11 mouse cellular contexts compared by ENCODE assay signal in genomic region chr14:40960237-40960636, GRCm38 (mm10). TPM values are rescaled to one million over a fixed set of nuclear protein-coding genes. Genes with fewer than 3 reads are reported as not detected.
DNase-seq lines count a peak whose midpoint lies in the region; ATAC-seq and TF ChIP-seq lines count a peak whose summit lies in the region.
"Had no signal": no experiment of that assay in that cellular context is flagged by ENCODE, and none has a peak within 500 bp of the region (broad histone marks: within the 10 kb centered on the region; RNA-seq: fewer than 3 reads in every experiment).

No protein-coding gene starts in this region.

- H3K36me3 ChIP-seq in heart, embryonic 16.5 days (ENCODE audit: control insufficient read depth, insufficient read depth), result no peaks in the 10 kb centered on the region
- no peaks in the 10 kb centered on the region for H3K36me3 ChIP-seq in lung, embryonic 14.5 days (ENCODE audit: insufficient read depth)
- no peaks in the 10 kb centered on the region for H3K36me3 ChIP-seq in embryonic facial prominence, embryonic 12.5 days
- no peaks in the 10 kb centered on the region for H3K36me3 ChIP-seq in liver, embryonic 16.5 days (ENCODE audit: control insufficient read depth, insufficient read depth)

- no peak for ATAC-seq in heart, embryonic 16.5 days (replicated peaks; ENCODE audit: extremely low read depth, insufficient read depth, low FRiP score)
- no peak for ATAC-seq in lung, embryonic 14.5 days (ENCODE audit: insufficient read depth)
- no peak for ATAC-seq in embryonic facial prominence, embryonic 12.5 days (ENCODE audit: insufficient number of reproducible peaks, insufficient read depth, low FRiP score, low TSS enrichment)
- ATAC-seq in liver, embryonic 16.5 days (ENCODE audit: low read depth), result no peak

- no peaks in the 10 kb centered on the region for H3K9me3 ChIP-seq in heart, embryonic 16.5 days (replicated peaks; ENCODE audit: control insufficient read depth, low read length)
- H3K9me3 ChIP-seq in lung, embryonic 14.5 days (ENCODE audit: low read depth, low read length), result no peaks in the 10 kb centered on the region
- H3K9me3 ChIP-seq in embryonic facial prominence, embryonic 12.5 days, result no peaks in the 10 kb centered on the region
- H3K9me3 ChIP-seq in liver, embryonic 16.5 days (replicated peaks; ENCODE audit: control insufficient read depth, low read length), result no peaks in the 10 kb centered on the region

- H3K4me2 ChIP-seq in heart, embryonic 16.5 days (ENCODE audit: low read depth, low read length), result no peak overlapping the region
- peak overlapping the region; percentile 37; the same call in 1 of the 2 replicates for H3K4me2 ChIP-seq in lung, embryonic 14.5 days
- no peak overlapping the region for H3K4me2 ChIP-seq in embryonic facial prominence, embryonic 12.5 days (replicated peaks)
- H3K4me2 ChIP-seq in liver, embryonic 16.5 days (ENCODE audit: low read depth, low read length), result no peak overlapping the region

- intact Hi-C loops in heart, postnatal 10 days (cut with DNase I), result no loop called here

- no peak for TF ChIP-seq CTCF in lung, embryonic 14.5 days (IDR thresholded peaks at IDR 0.05; ENCODE audit: low read depth)

- peaks cover 68% of the 10 kb centered on the region for H3K4me1 ChIP-seq in heart, embryonic 16.5 days (ENCODE audit: control insufficient read depth, insufficient read depth, low read length)
- peaks cover 70% of the 10 kb centered on the region for H3K4me1 ChIP-seq in lung, embryonic 14.5 days (ENCODE audit: insufficient read depth)
- H3K4me1 ChIP-seq in embryonic facial prominence, embryonic 12.5 days, result peaks cover 78% of the 10 kb centered on the region
- peaks cover 86% of the 10 kb centered on the region for H3K4me1 ChIP-seq in liver, embryonic 16.5 days (ENCODE audit: control insufficient read depth, low read depth, low read length)

- WGBS in heart, embryonic 16.5 days, result 38% methylated on average over 4 of the region's 4 CpGs
- 24% methylated on average over 4 of the region's 4 CpGs for WGBS in lung, embryonic 14.5 days
- 53% methylated on average over 4 of the region's 4 CpGs for WGBS in embryonic facial prominence, embryonic 12.5 days
- WGBS in liver, embryonic 16.5 days (ENCODE audit: insufficient replicate concordance), result 55% methylated on average over 4 of the region's 4 CpGs

- H3K4me3 ChIP-seq in heart, embryonic 16.5 days (ENCODE audit: low read length), result no peak overlapping the region
- H3K4me3 ChIP-seq in lung, embryonic 14.5 days (ENCODE audit: low read depth, low read length), result no peak overlapping the region
- no peak overlapping the region for H3K4me3 ChIP-seq in embryonic facial prominence, embryonic 12.5 days
- no peak overlapping the region for H3K4me3 ChIP-seq in liver, embryonic 16.5 days (ENCODE audit: low read depth, low read length)

- no peak for DNase-seq in heart, postnatal 10 days
- peak; percentile 50 for DNase-seq in lung, embryonic 14.5 days
- DNase-seq in lung, postnatal 10 days, result no peak
- DNase-seq in adrenal gland, postnatal 25 days, result no peak
- DNase-seq in left cerebral cortex, adult 11 months (ENCODE audit: low spot score), result no peak
- DNase-seq: adrenal gland, postnatal 10 days; cerebellum, postnatal 36 days; kidney, adult 18-20 months had no signal

- H3K27me3 ChIP-seq in heart, embryonic 16.5 days (ENCODE audit: control insufficient read depth, insufficient read depth, low read length), result no peaks in the 10 kb centered on the region
- no peaks in the 10 kb centered on the region for H3K27me3 ChIP-seq in lung, embryonic 14.5 days (ENCODE audit: insufficient read depth, low read length)
- no peaks in the 10 kb centered on the region for H3K27me3 ChIP-seq in embryonic facial prominence, embryonic 12.5 days
- H3K27me3 ChIP-seq in liver, embryonic 16.5 days (ENCODE audit: control insufficient read depth, insufficient read depth, low read depth, low read length), result no peaks in the 10 kb centered on the region

- H3K27ac ChIP-seq in heart, embryonic 16.5 days (ENCODE audit: low read length), result peak overlapping the region; percentile 85
- H3K27ac ChIP-seq in lung, embryonic 14.5 days (ENCODE audit: low read depth), result peak overlapping the region; percentile 86; the same call in 1 of the 2 replicates
- peak overlapping the region; percentile 60; the same call in 1 of the 2 replicates for H3K27ac ChIP-seq in embryonic facial prominence, embryonic 12.5 days
- H3K27ac ChIP-seq in liver, embryonic 16.5 days (ENCODE audit: low read length), result peak overlapping the region; percentile 80; the same call in 1 of the 2 replicates

- H3K9ac ChIP-seq in heart, embryonic 16.5 days (ENCODE audit: low read length), result no peak overlapping the region
- no peak overlapping the region for H3K9ac ChIP-seq in lung, embryonic 14.5 days
- H3K9ac ChIP-seq in embryonic facial prominence, embryonic 12.5 days, result no peak overlapping the region
- H3K9ac ChIP-seq in liver, embryonic 16.5 days (ENCODE audit: low read depth, low read length), result no peak overlapping the region

RNA-seq across cellular contexts. Expression of gene Tspan14, which starts 6.4 kb away (rescaled TPM):
- polyA plus RNA-seq in heart, embryonic 16.5 days (2015; fragmentation: Nextera tagmentation; extraction: Ambion mirVana), result 44.4 and 46.1 TPM in 2 replicates
- total RNA-seq in heart, postnatal 10 days (2021), result 10 to 100 TPM; 28.1 to 30.4 TPM
- polyA plus RNA-seq in lung, embryonic 14.5 days (2014; fragmentation: Nextera tagmentation; extraction: Ambion mirVana), result 104 and 105 TPM in 2 replicates
- polyA plus RNA-seq in embryonic facial prominence, embryonic 12.5 days (2016; fragmentation: Nextera tagmentation; extraction: Ambion mirVana), result 87.6 and 89.7 TPM in 2 replicates
- 29.1 and 30.0 TPM in 2 replicates for polyA plus RNA-seq in liver, embryonic 16.5 days (2015; fragmentation: Nextera tagmentation; extraction: Ambion mirVana)
- 24.7 and 31.1 TPM in 2 replicates for total RNA-seq in adrenal gland, postnatal 25 days (2021)

RNA-seq across cellular contexts. Expression of gene Fam213a, which starts 53.4 kb away (rescaled TPM):
- 35.8 and 40.3 TPM in 2 replicates for polyA plus RNA-seq in heart, embryonic 16.5 days (2015; fragmentation: Nextera tagmentation; extraction: Ambion mirVana)
- 10 to 100 TPM; 16.1 to 32.2 TPM for total RNA-seq in heart, postnatal 10 days (2021)
- polyA plus RNA-seq in lung, embryonic 14.5 days (2014; fragmentation: Nextera tagmentation; extraction: Ambion mirVana), result 167 and 173 TPM in 2 replicates
- 57.1 and 57.7 TPM in 2 replicates for polyA plus RNA-seq in embryonic facial prominence, embryonic 12.5 days (2016; fragmentation: Nextera tagmentation; extraction: Ambion mirVana)
- 92.7 and 96.5 TPM in 2 replicates for polyA plus RNA-seq in liver, embryonic 16.5 days (2015; fragmentation: Nextera tagmentation; extraction: Ambion mirVana)
- 58.3 and 81.5 TPM in 2 replicates for total RNA-seq in adrenal gland, postnatal 25 days (2021)
